Mouse (Mus musculus) hindbrain, embryonic 10.5 days (tissue): ENCODE measurements around the gene Mthfd1l. TPM values are rescaled to one million over a fixed set of nuclear protein-coding genes. Genes with fewer than 3 reads are reported as not detected.

Source experiments
- DNase-seq: peaks from one replicate; pipeline ENCODE4 v3.0.0-alpha.2; 2017; ENCODE audit warnings: low spot score
- H3K27ac ChIP-seq: fragments of 300-500 bp; sonication (generic); 2 replicates; pipeline ENCODE4 v1.5.1; 2016; ENCODE audit warnings: mild to moderate bottlenecking, moderate library complexity
- H3K27me3 ChIP-seq: fragments of 300-500 bp; sonication (generic); 2 replicates; pipeline ENCODE4 v1.6.1; 2016; ENCODE audit warnings: mild to moderate bottlenecking; ENCODE audit not compliant: poor library complexity, insufficient read depth, severe bottlenecking
- H3K36me3 ChIP-seq: fragments of 300-500 bp; sonication (generic); 2 replicates; pipeline ENCODE4 v1.6.1; 2016; ENCODE audit warnings: mild to moderate bottlenecking, moderate library complexity
- H3K4me1 ChIP-seq: fragments of 300-500 bp; sonication (generic); replicated peaks from 2 replicates; pipeline ENCODE4 v1.6.1; 2016; ENCODE audit warnings: mild to moderate bottlenecking
- H3K4me3 ChIP-seq: fragments of 300-500 bp; sonication (generic); 2 replicates; pipeline ENCODE4 v1.5.1; 2016; ENCODE audit warnings: mild to moderate bottlenecking, moderate library complexity
- H3K9me3 ChIP-seq: fragments of 300-500 bp; sonication (generic); 2 replicates; pipeline ENCODE4 v1.6.1; 2016; ENCODE audit warnings: mild to moderate bottlenecking, moderate library complexity
- WGBS: fragments of 180-500 bp; shearing (Covaris S2); methylation state at CpG from one replicate; pipeline ENCODE4 v1.1.7; 2016; 5-methylcytosine and 5-hydroxymethylcytosine counted together
- polyA plus RNA-seq: library from polyadenylated mRNA; unstranded; fragments of >200 nt; fragmentation: Nextera tagmentation; extraction: Ambion mirVana; gene quantifications from 2 replicates; pipeline ENCODE4 v1.2.1, GENCODE M21; 2016

Mthfd1l gene
- polyA plus RNA-seq, 1 experiment from 2014 or later, result 14.0 TPM

GRCm38 (mm10) chr10:3947346-3947745 lies 25.6 kb upstream of the Mthfd1l start:
- Histone ChIP-seq H3K9me3 (0 out of 2 replicates have a peak, but pooled peaks cover 2% of the 10 kb centered on the region), H3K36me3 (peaks cover 29% of the 10 kb centered on the region), H3K27me3 (no peaks in the 10 kb centered on the region), H3K4me3 (no peak overlapping the region), H3K27ac (no peak overlapping the region), H3K4me1 (peaks cover 3% of the 10 kb centered on the region; the same call in 1 of the 2 replicates)
- DNase-seq, result no peak
- WGBS, result 95% methylated on average over 7 of the region's 7 CpGs

- WGBS, result 89% methylated on average over 6 of the region's 6 CpGs
- Histone ChIP-seq H3K4me3 (no peak overlapping the region), H3K9me3 (0 out of 2 replicates have a peak, but pooled peaks cover 2% of the 10 kb centered on the region), H3K27me3 (no peaks in the 10 kb centered on the region), H3K27ac (no peak overlapping the region), H3K36me3 (peaks cover 31% of the 10 kb centered on the region), H3K4me1 (no peaks in the 10 kb centered on the region)
- DNase-seq, result no peak
These were observed 23.6 kb upstream of the Mthfd1l start for GRCm38 (mm10) chr10:3949306-3949705.

- H3K27ac ChIP-seq, result no peak overlapping the region
- peaks cover 37% of the 10 kb centered on the region for H3K36me3 ChIP-seq
- WGBS, result 94% methylated on average over 22 of the region's 22 CpGs
- H3K27me3 ChIP-seq, result no peaks in the 10 kb centered on the region
- 0 out of 2 replicates have a peak, but pooled peaks cover 4% of the 10 kb centered on the region for H3K9me3 ChIP-seq
- no peak overlapping the region for H3K4me3 ChIP-seq
- no peaks in the 10 kb centered on the region for H3K4me1 ChIP-seq
- no peak for DNase-seq
These were observed 16.4 kb upstream of the Mthfd1l start for GRCm38 (mm10) chr10:3956471-3956870.

- no peak overlapping the region for H3K27ac ChIP-seq
- no peak for DNase-seq
- 0 out of 2 replicates have a peak, but pooled peaks cover 4% of the 10 kb centered on the region for H3K9me3 ChIP-seq
- H3K27me3 ChIP-seq, result no peaks in the 10 kb centered on the region
- no peaks in the 10 kb centered on the region for H3K4me1 ChIP-seq
- H3K4me3 ChIP-seq, result no peak overlapping the region
- H3K36me3 ChIP-seq, result peaks cover 39% of the 10 kb centered on the region
- WGBS, result 75% methylated on average over 5 of the region's 5 CpGs
These were observed 14.3 kb upstream of the Mthfd1l start for GRCm38 (mm10) chr10:3958591-3958990.

GRCm38 (mm10) chr10:3969026-3969425 lies 3.9 kb upstream of the Mthfd1l start:
- Histone ChIP-seq H3K4me1 (peaks cover 18% of the 10 kb centered on the region), H3K27ac (no peak overlapping the region), H3K4me3 (no peak overlapping the region), H3K9me3 (no peaks in the 10 kb centered on the region), H3K36me3 (peaks cover 25% of the 10 kb centered on the region), H3K27me3 (no peaks in the 10 kb centered on the region)
- WGBS, result 70% methylated on average over 3 of the region's 3 CpGs
- DNase-seq, result no peak

GRCm38 (mm10) chr10:3972237-3972636 lies 681 bp upstream of the Mthfd1l start:
- Histone ChIP-seq H3K4me1 (peaks cover 29% of the 10 kb centered on the region), H3K4me3 (peak overlapping the region; percentile 76), H3K36me3 (no peaks in the 10 kb centered on the region), H3K27me3 (no peaks in the 10 kb centered on the region), H3K9me3 (no peaks in the 10 kb centered on the region), H3K27ac (no peak overlapping the region; the same call in 1 of the 2 replicates)
- whole genome bisulfite sequencing, result 91% methylated on average over 9 of the region's 9 CpGs
- DNase-seq, result no peak

GRCm38 (mm10) chr10:3973589-3974070 lies 712 bp downstream of the Mthfd1l start:
- Histone ChIP-seq H3K9me3 (no peaks in the 10 kb centered on the region), H3K36me3 (peaks cover 5% of the 10 kb centered on the region), H3K4me3 (peak overlapping the region; percentile 76), H3K27ac (peak overlapping the region; percentile 96), H3K4me1 (peaks cover 29% of the 10 kb centered on the region), H3K27me3 (no peaks in the 10 kb centered on the region)
- DNase-seq, result peak; percentile 86
- WGBS, result under 1% methylated on average over 39 of the region's 39 CpGs

GRCm38 (mm10) chr10:3974380-3974779 lies 1.5 kb downstream of the Mthfd1l start:
- H3K27ac ChIP-seq, result 0 out of 2 replicates have a peak overlapping the region, but pooled peaks have one; percentile 96
- no peaks in the 10 kb centered on the region for H3K27me3 ChIP-seq
- H3K4me1 ChIP-seq, result peaks cover 29% of the 10 kb centered on the region
- H3K36me3 ChIP-seq, result peaks cover 12% of the 10 kb centered on the region
- peak overlapping the region; percentile 76 for H3K4me3 ChIP-seq
- no peak for DNase-seq
- peaks cover under 1% of the 10 kb centered on the region; the same call in 1 of the 2 replicates for H3K9me3 ChIP-seq
- 75% methylated on average over 3 of the region's 3 CpGs for WGBS

- Histone ChIP-seq H3K4me1 (peaks cover 29% of the 10 kb centered on the region), H3K36me3 (peaks cover 29% of the 10 kb centered on the region), H3K27me3 (no peaks in the 10 kb centered on the region), H3K27ac (no peak overlapping the region), H3K9me3 (peaks cover 4% of the 10 kb centered on the region; the same call in 1 of the 2 replicates), H3K4me3 (no peak overlapping the region)
- WGBS, result 86% methylated on average over 6 of the region's 6 CpGs
- no peak for DNase-seq
These were observed 3.1 kb downstream of the Mthfd1l start for GRCm38 (mm10) chr10:3975898-3976622.

GRCm38 (mm10) chr10:3976623-3977010 lies 3.7 kb downstream of the Mthfd1l start:
- Histone ChIP-seq H3K4me1 (peaks cover 29% of the 10 kb centered on the region), H3K4me3 (no peak overlapping the region), H3K9me3 (peaks cover 4% of the 10 kb centered on the region; the same call in 1 of the 2 replicates), H3K27me3 (no peaks in the 10 kb centered on the region), H3K36me3 (peaks cover 34% of the 10 kb centered on the region), H3K27ac (no peak overlapping the region)
- no peak for DNase-seq
- WGBS, result 94% methylated on average over 4 of the region's 4 CpGs

- no peaks in the 10 kb centered on the region for H3K27me3 ChIP-seq
- H3K9me3 ChIP-seq, result peaks cover 4% of the 10 kb centered on the region; the same call in 1 of the 2 replicates
- H3K4me3 ChIP-seq, result no peak overlapping the region
- WGBS, result 80% methylated on average over 3 of the region's 3 CpGs
- no peak for DNase-seq
- H3K4me1 ChIP-seq, result peaks cover 18% of the 10 kb centered on the region
- peaks cover 45% of the 10 kb centered on the region for H3K36me3 ChIP-seq
- no peak overlapping the region for H3K27ac ChIP-seq
These were observed 5.4 kb downstream of the Mthfd1l start for GRCm38 (mm10) chr10:3978326-3978725.

- Histone ChIP-seq H3K4me1 (peaks cover 12% of the 10 kb centered on the region), H3K27me3 (no peaks in the 10 kb centered on the region), H3K4me3 (no peak overlapping the region), H3K9me3 (peaks cover 4% of the 10 kb centered on the region; the same call in 1 of the 2 replicates), H3K36me3 (peaks cover 49% of the 10 kb centered on the region), H3K27ac (no peak overlapping the region)
- WGBS, result 97% methylated on average over 5 of the region's 5 CpGs
- no peak for DNase-seq
These were observed 6.0 kb downstream of the Mthfd1l start for GRCm38 (mm10) chr10:3978792-3979488.

GRCm38 (mm10) chr10:3980231-3980630 lies 7.3 kb downstream of the Mthfd1l start:
- Histone ChIP-seq H3K36me3 (peaks cover 60% of the 10 kb centered on the region), H3K4me3 (no peak overlapping the region), H3K27ac (no peak overlapping the region), H3K4me1 (no peaks in the 10 kb centered on the region), H3K27me3 (no peaks in the 10 kb centered on the region), H3K9me3 (peaks cover 4% of the 10 kb centered on the region; the same call in 1 of the 2 replicates)
- 94% methylated on average over 4 of the region's 4 CpGs for WGBS
- DNase-seq, result no peak
